Comparison of ENCODE assay signal across 14 mouse cellular contexts in genomic region chr9:68592976-68593375, GRCm38 (mm10).
A peak's percentile ranks its signal among the peaks of the same experiment; 100 is the strongest.
DNase-seq lines count a peak whose midpoint lies in the region.
"Had no signal": no experiment of that assay in that cellular context is flagged by ENCODE, and none has a peak within 500 bp of the region (broad histone marks: within the 10 kb centered on the region; RNA-seq: fewer than 3 reads in every experiment).

No protein-coding gene starts in this region.

- peak; percentile 71 to 88 for DNase-seq in adrenal gland, adult (ENCODE audit: inconsistent age in 2 of 2, low spot score in 1 of 2)
- DNase-seq in adrenal gland, postnatal 25 days = no peak
- peak; percentile 3 for DNase-seq in 416B (ENCODE audit: low read depth)
- peak; percentile 32 for DNase-seq in adrenal gland, postnatal 10 days
- DNase-seq in adrenal gland, postnatal 36 days = peak; percentile 37 to 38
- DNase-seq in kidney, postnatal 4 days = no peak
- DNase-seq in natural killer cell, adult 2 months (ENCODE audit: low spot score in 2 of 2) = no peak
- DNase-seq: cerebellum, adult 11 months; cerebellum, adult 18-20 months; cerebellum, adult 8-10 months; cerebellum, adult 9-11 months; cerebellum, postnatal 14 days; cerebellum, postnatal 36 days; embryo, embryonic 11 days had no signal

Comparison
In these comparisons a context has a peak if more than half of its experiments do, and no peak if none do; other contexts are left out.
1. DNase-seq: peak in adrenal gland, adult (2 of 2), 416B (single experiment), adrenal gland, postnatal 10 days (single experiment) and adrenal gland, postnatal 36 days (2 of 2); none in adrenal gland, postnatal 25 days (single experiment), kidney, postnatal 4 days (0 of 2) and natural killer cell, adult 2 months (0 of 2).